Mouse (Mus musculus): ENCODE measurements around the gene Olfr648.

DNA sequence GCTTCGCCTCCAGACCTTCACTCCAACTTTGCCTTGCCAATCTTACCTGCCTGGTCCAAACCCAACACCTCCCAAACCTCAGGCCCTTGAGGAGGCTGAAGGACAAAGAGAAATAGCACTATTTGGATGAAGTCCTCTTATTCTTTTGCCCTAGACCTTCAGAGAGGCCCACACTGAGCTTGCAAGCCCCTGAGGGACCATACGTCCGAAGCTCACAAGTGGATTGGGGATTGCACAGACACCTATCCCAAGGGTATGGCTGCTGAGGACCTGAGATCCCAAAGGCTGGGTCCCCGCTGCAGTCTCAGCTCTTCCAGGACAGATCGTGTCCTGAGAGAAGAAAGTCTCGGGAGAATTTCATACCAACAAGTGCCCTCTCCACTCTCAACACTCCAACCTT, 12.7 kb upstream of the Olfr648 start, which contains the start of gene Olfr649:
- TF ChIP-seq EP300 (IDR thresholded peaks at IDR 0.05) (no peak), CTCF (IDR thresholded peaks at IDR 0.05) (no peak)
